Mouse (Mus musculus) neutrophil, adult 65 days (primary cell): ENCODE measurements around the gene Cntn6. TPM values are rescaled to one million over a fixed set of nuclear protein-coding genes. Genes with fewer than 3 reads are reported as not detected.

Source experiments
- total RNA-seq: library from RNA; stranded (reverse); gene quantifications from 2 replicates; pipeline ENCODE4 v1.2.4, GENCODE M21; 2023

Cntn6 gene
- total RNA-seq: not detected in 2 replicates

GRCm38 (mm10) chr6:104492490-104493431 is at the start of gene Cntn6:
TSS of gene Cntn6 (plus strand) at chr6:104492790.

